ENCODE assay signal across 8 mouse cellular contexts in genomic region chr2:29252599-29253204, GRCm38 (mm10). TPM values are rescaled to one million over a fixed set of nuclear protein-coding genes. Genes with fewer than 3 reads are reported as not detected.
A peak's percentile ranks its signal among the peaks of the same experiment; 100 is the strongest.
DNase-seq lines count a peak whose midpoint lies in the region; ATAC-seq and TF ChIP-seq lines count a peak whose summit lies in the region.

TSS of gene Ntng2 (minus strand) at chr2:29253005.

- peak within 1 kb of the TSS; percentile 100 for H3K4me2 ChIP-seq in embryonic facial prominence, embryonic 14.5 days (ENCODE audit: low read depth, low read length)
- peak within 1 kb of the TSS; percentile 92 for H3K4me2 ChIP-seq in heart, embryonic 14.5 days (ENCODE audit: low read length)
- peak within 1 kb of the TSS; percentile 99 for H3K4me2 ChIP-seq in kidney, embryonic 16.5 days (replicated peaks; ENCODE audit: low read depth, low read length)
- peak within 1 kb of the TSS; percentile 74 for H3K4me2 ChIP-seq in liver, embryonic 12.5 days
- H3K4me2 ChIP-seq in myocyte (ENCODE audit: low read depth): peak within 1 kb of the TSS; percentile 97

- H3K27me3 ChIP-seq in C2C12 (ENCODE audit: control insufficient read depth, insufficient read depth, insufficient read length) (peaks cover 14% of the 10 kb centered on the region), Patski (no peaks in the 10 kb centered on the region), myocyte (ENCODE audit: control insufficient read depth, insufficient read depth, insufficient read length) (peaks cover 34% of the 10 kb centered on the region)
- H3K27me3 ChIP-seq in embryonic facial prominence, embryonic 14.5 days (replicated peaks; ENCODE audit: control insufficient read depth, insufficient read depth, low read length): peaks cover 83% of the 10 kb centered on the region
- H3K27me3 ChIP-seq in heart, embryonic 14.5 days (ENCODE audit: control insufficient read depth, insufficient read depth, low read length): peaks cover 94% of the 10 kb centered on the region
- peaks cover 92% of the 10 kb centered on the region for H3K27me3 ChIP-seq in kidney, embryonic 16.5 days (ENCODE audit: insufficient read depth, low read length)
- peaks cover 99% of the 10 kb centered on the region for H3K27me3 ChIP-seq in liver, embryonic 12.5 days (replicated peaks)

- 0 out of 2 replicates have a peak within 1 kb of the TSS, but pooled peaks have one; percentile 10 for H3K27ac ChIP-seq in embryonic facial prominence, embryonic 14.5 days (replicated peaks; ENCODE audit: low read depth, low read length)
- no peak within 1 kb of the TSS for H3K27ac ChIP-seq in heart, embryonic 14.5 days (replicated peaks in 1 of 2; ENCODE audit: control insufficient read depth in 1 of 2, insufficient read depth in 1 of 2, low read depth in 2 of 2, low read length in 2 of 2)
- H3K27ac ChIP-seq in kidney, embryonic 16.5 days (ENCODE audit: low read length): no peak within 1 kb of the TSS
- no peak within 1 kb of the TSS for H3K27ac ChIP-seq in liver, embryonic 12.5 days

- H3K9me3 ChIP-seq in embryonic facial prominence, embryonic 14.5 days (ENCODE audit: control insufficient read depth, low read length): no peaks in the 10 kb centered on the region
- H3K9me3 ChIP-seq in heart, embryonic 14.5 days (ENCODE audit: control insufficient read depth, low read length): no peaks in the 10 kb centered on the region
- no peaks in the 10 kb centered on the region for H3K9me3 ChIP-seq in kidney, embryonic 16.5 days (ENCODE audit: low read length)
- no peaks in the 10 kb centered on the region for H3K9me3 ChIP-seq in liver, embryonic 12.5 days (replicated peaks)

- H3K79me2 ChIP-seq in C2C12 (ENCODE audit: control insufficient read depth, insufficient read depth) (no peaks in the 10 kb centered on the region), myocyte (ENCODE audit: control insufficient read depth, insufficient read depth) (no peaks in the 10 kb centered on the region)

- H3K79me3 ChIP-seq in C2C12 (ENCODE audit: low read depth): no peaks in the 10 kb centered on the region

- peak; percentile 76 for ATAC-seq in Patski
- peak; percentile 58 for ATAC-seq in embryonic facial prominence, embryonic 14.5 days (ENCODE audit: low read depth)
- ATAC-seq in heart, embryonic 14.5 days (ENCODE audit: insufficient number of reproducible peaks, insufficient read depth, low FRiP score, low read depth): peak; percentile 29
- ATAC-seq in kidney, embryonic 16.5 days (ENCODE audit: low FRiP score, low TSS enrichment): peak; percentile 36
- no peak for ATAC-seq in liver, embryonic 12.5 days

- CTCF ChIA-PET in Patski (lab: Charles Lee): interaction anchor here (0.6 to 1.7 kb wide), 3 partner anchors 11 to 368 kb away, joined by 3 to 6 read pairs (median 3); no protein-coding TSS in a partner anchor

- in situ Hi-C loops in Patski (cut with MboI; ENCODE audit: low pct_unique_long_range_greater_than_20kb): no loop called here

- no peak for TF ChIP-seq CTCF in C2C12 (IDR thresholded peaks at IDR 0.05; ENCODE audit: control insufficient read depth, insufficient read depth, insufficient read length)
- no peak for TF ChIP-seq CTCF in Patski (IDR thresholded peaks at IDR 0.05)

- TF ChIP-seq POLR2A in myocyte (IDR thresholded peaks at IDR 0.05; ENCODE audit: insufficient read length, low read depth): no peak

- H3K9ac ChIP-seq in embryonic facial prominence, embryonic 14.5 days (ENCODE audit: low read depth, low read length): peak within 1 kb of the TSS; percentile 63
- peak within 1 kb of the TSS; percentile 63 for H3K9ac ChIP-seq in heart, embryonic 14.5 days (ENCODE audit: low read length)
- H3K9ac ChIP-seq in kidney, embryonic 16.5 days (replicated peaks; ENCODE audit: low read length): peak within 1 kb of the TSS; percentile 63
- H3K9ac ChIP-seq in liver, embryonic 12.5 days: 0 out of 2 replicates have a peak within 1 kb of the TSS, but pooled peaks have one; percentile 18

- peak within 1 kb of the TSS; percentile 45 for H3K4me3 ChIP-seq in C2C12 (ENCODE audit: insufficient read depth, poor library complexity, severe bottlenecking)
- H3K4me3 ChIP-seq in embryonic facial prominence, embryonic 14.5 days (ENCODE audit: low read depth, low read length): peak within 1 kb of the TSS; percentile 63
- H3K4me3 ChIP-seq in heart, embryonic 14.5 days (ENCODE audit: control insufficient read depth in 1 of 2, insufficient read depth in 1 of 2, low read depth in 1 of 2, low read length in 2 of 2): peak within 1 kb of the TSS; percentile 56 to 59
- H3K4me3 ChIP-seq in kidney, embryonic 16.5 days (ENCODE audit: low read length): peak within 1 kb of the TSS; percentile 71
- peak within 1 kb of the TSS; percentile 54 for H3K4me3 ChIP-seq in liver, embryonic 12.5 days
- peak within 1 kb of the TSS; percentile 41 for H3K4me3 ChIP-seq in myocyte

- WGBS in embryonic facial prominence, embryonic 14.5 days: 1% methylated on average over 26 of the region's 54 CpGs
- WGBS in heart, embryonic 14.5 days: under 1% methylated on average over 54 of the region's 54 CpGs
- under 1% methylated on average over 49 of the region's 54 CpGs for WGBS in kidney, embryonic 16.5 days
- WGBS in liver, embryonic 12.5 days (ENCODE audit: insufficient replicate concordance): 2% methylated on average over 51 of the region's 54 CpGs

- peak within 1 kb of the TSS; percentile 89 for H3ac ChIP-seq in C2C12 (ENCODE audit: control insufficient read depth, insufficient read length, low read depth)
- peak within 1 kb of the TSS; percentile 47 for H3ac ChIP-seq in myocyte (ENCODE audit: control insufficient read depth, insufficient read length)

- H3K36me3 ChIP-seq in C2C12 (ENCODE audit: control insufficient read depth, insufficient read depth): no peaks in the 10 kb centered on the region
- no peaks in the 10 kb centered on the region for H3K36me3 ChIP-seq in embryonic facial prominence, embryonic 14.5 days (ENCODE audit: control insufficient read depth, insufficient read depth, low read length)
- no peaks in the 10 kb centered on the region for H3K36me3 ChIP-seq in heart, embryonic 14.5 days (ENCODE audit: control insufficient read depth, insufficient read depth, low read length)
- no peaks in the 10 kb centered on the region for H3K36me3 ChIP-seq in kidney, embryonic 16.5 days (ENCODE audit: insufficient read depth, low read length)
- H3K36me3 ChIP-seq in liver, embryonic 12.5 days: no peaks in the 10 kb centered on the region
- H3K36me3 ChIP-seq in myocyte (ENCODE audit: control insufficient read depth, insufficient read depth): no peaks in the 10 kb centered on the region

- POLR2A ChIA-PET in Patski (lab: Charles Lee): interaction anchor here (1.4 kb wide), 1 partner anchor 301 kb away, joined by 4 read pairs; no protein-coding TSS in a partner anchor

- peak; percentile 25 for DNase-seq in Patski (ENCODE audit: low read depth, low spot score)
- peak; percentile 65 for DNase-seq in embryonic facial prominence, embryonic 14.5 days (ENCODE audit: low spot score)
- no peak for DNase-seq in urinary bladder, adult 2 months (ENCODE audit: low spot score)

- H3K4me1 ChIP-seq in embryonic facial prominence, embryonic 14.5 days (ENCODE audit: control insufficient read depth, insufficient read depth, low read length): peaks cover 13% of the 10 kb centered on the region
- peaks cover 8 to 28% of the 10 kb centered on the region in 2 experiments; a peak in 3 of 4 replicates for H3K4me1 ChIP-seq in heart, embryonic 14.5 days (ENCODE audit: control insufficient read depth in 2 of 2, insufficient read depth in 2 of 2, low read length in 2 of 2)
- peaks cover 30% of the 10 kb centered on the region for H3K4me1 ChIP-seq in kidney, embryonic 16.5 days (ENCODE audit: insufficient read depth, low read length)
- H3K4me1 ChIP-seq in liver, embryonic 12.5 days: peaks cover 14% of the 10 kb centered on the region

TF ChIP-seq in C2C12, 6 proteins besides CTCF, POLR2A, EP300 and RAD21:
- TF ChIP-seq MYOD1 (IDR thresholded peaks at IDR 0.05; ENCODE audit: control insufficient read depth, insufficient read length, low read depth) (no peak), USF1 (IDR thresholded peaks at IDR 0.05; ENCODE audit: low read depth) (no peak), CEBPB (IDR thresholded peaks at IDR 0.05; ENCODE audit: low read depth) (no peak), FOSL1 (IDR thresholded peaks at IDR 0.05; ENCODE audit: insufficient read depth, low read length, poor library complexity, severe bottlenecking) (no peak), MAX (IDR thresholded peaks at IDR 0.05) (no peak), MYOG (IDR thresholded peaks at IDR 0.05; ENCODE audit: control insufficient read depth, extremely low read depth, insufficient read length) (no peak)

TF ChIP-seq in myocyte, 11 proteins besides CTCF, POLR2A, EP300 and RAD21:
- TF ChIP-seq POLR2AphosphoS2 (IDR thresholded peaks at IDR 0.05; ENCODE audit: insufficient read length, low read depth) (no peak), CEBPB (IDR thresholded peaks at IDR 0.05; ENCODE audit: insufficient read depth, poor library complexity, severe bottlenecking) (no peak), SRF (IDR thresholded peaks at IDR 0.05; ENCODE audit: control insufficient read depth, insufficient read length, low read depth) (no peak), REST (IDR thresholded peaks at IDR 0.05; ENCODE audit: insufficient read depth, insufficient read length) (no peak), TCF3 (IDR thresholded peaks at IDR 0.05; ENCODE audit: insufficient read length, low read depth) (no peak), MYOG (IDR thresholded peaks at IDR 0.05; ENCODE audit: control insufficient read depth in 1 of 3, insufficient read depth in 1 of 3, insufficient read length in 2 of 3, low read depth in 2 of 3) (no peak), USF1 (IDR thresholded peaks at IDR 0.05; ENCODE audit: low read depth) (no peak), MYOD1 (IDR thresholded peaks at IDR 0.05; ENCODE audit: control insufficient read depth in 1 of 3, insufficient read length in 2 of 3, low read depth in 2 of 3) (no peak), TCF12 (IDR thresholded peaks at IDR 0.05; ENCODE audit: insufficient read depth, poor library complexity, severe bottlenecking) (no peak), E2F4 (IDR thresholded peaks at IDR 0.05; ENCODE audit: insufficient read depth) (no peak), MAX (IDR thresholded peaks at IDR 0.05; ENCODE audit: low read depth) (no peak)

RNA-seq across cellular contexts. Expression of gene Ntng2, which starts in this region (rescaled TPM):
- polyA plus RNA-seq in C2C12 (2012; fragmentation: generic; extraction: Trizol) (0.40 TPM), Patski (2021) (16.8 TPM), myocyte (2012; fragmentation: generic; extraction: Trizol) (1.5 TPM)
- 0.85 and 1.0 TPM in 2 replicates for polyA plus RNA-seq in embryonic facial prominence, embryonic 14.5 days (2014; fragmentation: Nextera tagmentation; extraction: Ambion mirVana)
- not detected in 2 replicates for polyA plus RNA-seq in heart, embryonic 14.5 days (2014; fragmentation: Nextera tagmentation; extraction: Ambion mirVana)
- 5.1 TPM in 2 replicates for polyA plus RNA-seq in kidney, embryonic 16.5 days (2015; fragmentation: Nextera tagmentation; extraction: Ambion mirVana)
- polyA plus RNA-seq in liver, embryonic 12.5 days (2016; fragmentation: Nextera tagmentation; extraction: Ambion mirVana): 0.14 TPM in 1 of 2 replicates, not detected in the other
- 14.2 and 24.1 TPM in 2 replicates for polyA plus RNA-seq in urinary bladder, adult 2 months (2012; rRNA removed)

Comparison
In these comparisons a context has a peak if more than half of its experiments do, and no peak if none do; other contexts are left out.
1. Peak in ATAC-seq, H3K4me3 ChIP-seq, H3K9ac ChIP-seq and H3K4me2 ChIP-seq in heart, embryonic 14.5 days; RNA of the gene not detected or under 1 TPM.